Mouse (Mus musculus) erythroblast, embryonic 14.5 days (primary cell): Measurements from ENCODE around the gene Fis1.

Source experiments
- GATA1 ChIP-seq: IDR thresholded peaks from 2 replicates; pipeline ENCODE4 v1.6.1; 2012; ENCODE audit warnings: low read length, inconsistent platforms, mixed read lengths
- TAL1 ChIP-seq: IDR thresholded peaks from 3 replicates; pipeline ENCODE4 v1.6.1; 2012; ENCODE audit warnings: low read length, inconsistent platforms, mixed read lengths

GRCm38 (mm10) chr5:136923751-136924478, 29.2 kb upstream of the Fis1 start:
- no peak for TF ChIP-seq GATA1
- no peak for TF ChIP-seq TAL1
